Mouse (Mus musculus) fat pad, adult 2 months (tissue): ENCODE data around the gene Mmp15.

Source experiments
- DNase-seq: peaks from one replicate; pipeline ENCODE4 v3.0.0-alpha.2; 2011; ENCODE audit warnings: low read depth, low spot score; ENCODE audit errors: extremely low read depth

The Mmp15 gene

GRCm38 (mm10) chr8:95336363-95336762, 15.7 kb upstream of the Mmp15 start:
- DNase-seq: no peak

GRCm38 (mm10) chr8:95341721-95342120, 10.3 kb upstream of the Mmp15 start:
- DNase-seq: no peak

- no peak for DNase-seq
Measured at GRCm38 (mm10) chr8:95344668-95345067, 7.4 kb upstream of the Mmp15 start.

- no peak for DNase-seq
Measured at GRCm38 (mm10) chr8:95346643-95347545, 5.2 kb upstream of the Mmp15 start.

- no peak for DNase-seq
Measured at GRCm38 (mm10) chr8:95348356-95348755, 3.7 kb upstream of the Mmp15 start.

- peak; percentile 85 for DNase-seq
Measured at GRCm38 (mm10) chr8:95348811-95349630, 3.0 kb upstream of the Mmp15 start.

- no peak for DNase-seq
Measured at GRCm38 (mm10) chr8:95351461-95351860, 607 bp upstream of the Mmp15 start.

GRCm38 (mm10) chr8:95352871-95353866, 1.1 kb downstream of the Mmp15 start:
- DNase-seq: no peak

GRCm38 (mm10) chr8:95354606-95355005, 2.5 kb downstream of the Mmp15 start:
- DNase-seq: no peak

GRCm38 (mm10) chr8:95358550-95359411, 6.7 kb downstream of the Mmp15 start:
- no peak for DNase-seq

GRCm38 (mm10) chr8:95360181-95361015, 8.3 kb downstream of the Mmp15 start:
- DNase-seq: no peak

- no peak for DNase-seq
Measured at GRCm38 (mm10) chr8:95361016-95361341, 8.9 kb downstream of the Mmp15 start.

- DNase-seq: no peak
Measured at GRCm38 (mm10) chr8:95362272-95362671, 10.2 kb downstream of the Mmp15 start.

- no peak for DNase-seq
Measured at GRCm38 (mm10) chr8:95363849-95364248, 11.8 kb downstream of the Mmp15 start.

- DNase-seq: no peak
Measured at GRCm38 (mm10) chr8:95369581-95370326, 17.7 kb downstream of the Mmp15 start.

- DNase-seq: no peak
Measured at GRCm38 (mm10) chr8:95373389-95374002, 21.4 kb downstream of the Mmp15 start.

- DNase-seq: no peak
Measured at GRCm38 (mm10) chr8:95374429-95374828, 22.4 kb downstream of the Mmp15 start.

- DNase-seq: no peak
Measured at GRCm38 (mm10) chr8:95375374-95375930, 23.4 kb downstream of the Mmp15 start.
